Mouse (Mus musculus) gastrocnemius, adult 2 months (tissue): ENCODE data around the gene Gng13. TPM values are rescaled to one million over a fixed set of nuclear protein-coding genes. Genes with fewer than 3 reads are reported as not detected.
A peak's percentile ranks its signal among the peaks of the same experiment; 100 is the strongest.
"Not testable (repeated sequence)": the region's sequence is repeated elsewhere in the genome, so short reads cannot be mapped to it uniquely, and the experiment has no call there.

ENCODE experiments used
- DNase-seq: peaks from one replicate; pipeline ENCODE4 v3.0.0; 2022
- H3K27ac ChIP-seq: fragments of 200-600 bp; 2 replicates; pipeline ENCODE4 v1.8.1; 2022; ENCODE audit warnings: mild to moderate bottlenecking
- H3K4me3 ChIP-seq: fragments of 200-600 bp; 2 replicates; pipeline ENCODE4 v1.8.1; 2022; ENCODE audit warnings: mild to moderate bottlenecking, moderate library complexity
- CTCF ChIP-seq: fragments of 200-600 bp; IDR thresholded peaks from 2 replicates; pipeline ENCODE4 v1.8.1; 2022; ENCODE audit warnings: antibody characterized with exemption, mild to moderate bottlenecking, moderate library complexity
- intact Hi-C: fragments of 180-260 bp; cut with DNase I; formaldehyde crosslinking; loops from one replicate; pipeline ENCODE4 v1.15.1; 2025
- total RNA-seq, 2 experiments: library from RNA; stranded (reverse); gene quantifications; 2 replicates each; pipeline ENCODE4 v1.2.3; 2021

The Gng13 gene
- total RNA-seq, 2 experiments from 2014 or later = not detected

GRCm38 (mm10) chr17:25715627-25716026 lies 1.3 kb upstream of the Gng13 start:
- H3K27ac ChIP-seq = no peak overlapping the region
- intact Hi-C loops = no loop called here
- no peak for TF ChIP-seq CTCF
- no peak overlapping the region for H3K4me3 ChIP-seq
- DNase-seq = no peak

- intact Hi-C loops = no loop called here
- DNase-seq = no peak
- Histone ChIP-seq H3K27ac (no peak overlapping the region), H3K4me3 (no peak overlapping the region)
- no peak for TF ChIP-seq CTCF
Observed at GRCm38 (mm10) chr17:25716130-25716529, 841 bp upstream of the Gng13 start.

GRCm38 (mm10) chr17:25717691-25718090 lies 720 bp downstream of the Gng13 start:
- no peak overlapping the region for H3K27ac ChIP-seq
- peak; percentile 13 for DNase-seq
- no peak for TF ChIP-seq CTCF
- H3K4me3 ChIP-seq = peak overlapping the region; percentile 63
- intact Hi-C loops = no loop called here

GRCm38 (mm10) chr17:25721476-25721875 lies 4.5 kb downstream of the Gng13 start:
- Histone ChIP-seq H3K27ac (no peak overlapping the region), H3K4me3 (no peak overlapping the region)
- no peak for TF ChIP-seq CTCF
- intact Hi-C loops = no loop called here
- no peak for DNase-seq

- intact Hi-C loops = no loop called here
- DNase-seq = peak; percentile 18
- TF ChIP-seq CTCF = no peak
- H3K27ac ChIP-seq = no peak overlapping the region
- no peak overlapping the region for H3K4me3 ChIP-seq
Observed at GRCm38 (mm10) chr17:25723470-25723869, 6.5 kb downstream of the Gng13 start.

- intact Hi-C loops = no loop called here
- Histone ChIP-seq H3K4me3 (no peak overlapping the region), H3K27ac (no peak overlapping the region)
- DNase-seq = no peak
- TF ChIP-seq CTCF = peak; percentile 8; the same call in 1 of the 2 replicates
Observed at GRCm38 (mm10) chr17:25723919-25724318, 6.9 kb downstream of the Gng13 start.

GRCm38 (mm10) chr17:25725264-25725663 lies 8.3 kb downstream of the Gng13 start:
- Histone ChIP-seq H3K27ac (no peak overlapping the region), H3K4me3 (no peak overlapping the region)
- TF ChIP-seq CTCF = no peak
- peak; percentile 11 for DNase-seq
- intact Hi-C loops = no loop called here

GRCm38 (mm10) chr17:25727265-25728008 lies 10.5 kb downstream of the Gng13 start, which contains the start of the genes Chtf18 and Rpusd1:
Chtf18 (minus strand) TSS chr17:25727419.
Rpusd1 (plus strand) TSS chr17:25727670.
- peak; percentile 99 for DNase-seq
- H3K4me3 ChIP-seq = peak within 1 kb of the TSS; percentile 76
- H3K27ac ChIP-seq = peak within 1 kb of the TSS; percentile 87
- no peak for TF ChIP-seq CTCF
- intact Hi-C loops = no loop called here

GRCm38 (mm10) chr17:25728009-25728270 lies 11.0 kb downstream of the Gng13 start:
- intact Hi-C loops = no loop called here
- peak; percentile 55 for DNase-seq
- Histone ChIP-seq H3K27ac (peak overlapping the region; percentile 87), H3K4me3 (peak overlapping the region; percentile 76)
- no peak for TF ChIP-seq CTCF

- peak; percentile 84 for DNase-seq
- no peak overlapping the region for H3K27ac ChIP-seq
- intact Hi-C loops = loop anchor here (2.0 kb wide), 1 partner anchor 69 kb away; no protein-coding TSS in a partner anchor
- TF ChIP-seq CTCF = peak; percentile 96
- H3K4me3 ChIP-seq = no peak overlapping the region
Observed at GRCm38 (mm10) chr17:25732082-25732481, 15.1 kb downstream of the Gng13 start.

GRCm38 (mm10) chr17:25735246-25735645 lies 18.3 kb downstream of the Gng13 start:
- intact Hi-C loops = no loop called here
- no peak overlapping the region for H3K4me3 ChIP-seq
- TF ChIP-seq CTCF = no peak
- no peak overlapping the region for H3K27ac ChIP-seq
- DNase-seq = no peak

GRCm38 (mm10) chr17:25735745-25736144 lies 18.8 kb downstream of the Gng13 start, which contains the start of gene Mslnl:
Mslnl (plus strand) TSS chr17:25736042.
- no peak for TF ChIP-seq CTCF
- DNase-seq = no peak
- intact Hi-C loops = no loop called here
- Histone ChIP-seq H3K27ac (no peak within 1 kb of the TSS), H3K4me3 (no peak within 1 kb of the TSS)

- intact Hi-C loops = no loop called here
- Histone ChIP-seq H3K4me3 (no peak overlapping the region), H3K27ac (no peak overlapping the region)
- no peak for TF ChIP-seq CTCF
- no peak for DNase-seq
Observed at GRCm38 (mm10) chr17:25738861-25739260, 21.9 kb downstream of the Gng13 start.

- intact Hi-C loops, DNase-seq, H3K27ac ChIP-seq, H3K4me3 ChIP-seq: not testable (repeated sequence)
Observed at GRCm38 (mm10) chr17:25741471-25741870, 24.5 kb downstream of the Gng13 start.
